Comparison of ENCODE assay signal across 8 mouse cellular contexts in genomic region chr11:119988391-119988790, GRCm38 (mm10). TPM values are rescaled to one million over a fixed set of nuclear protein-coding genes. Genes with fewer than 3 reads are reported as not detected.
DNase-seq lines count a peak whose midpoint lies in the region; ATAC-seq lines count a peak whose summit lies in the region.

No protein-coding gene starts in this region.

- no peak overlapping the region for H3K9ac ChIP-seq in forebrain, embryonic 16.5 days (replicated peaks; ENCODE audit: low read depth, low read length)
- no peak overlapping the region for H3K9ac ChIP-seq in kidney, embryonic 16.5 days (replicated peaks; ENCODE audit: low read length)

- H3K4me3 ChIP-seq in forebrain, embryonic 10.5 days = no peak overlapping the region
- no peak overlapping the region for H3K4me3 ChIP-seq in forebrain, embryonic 16.5 days (replicated peaks; ENCODE audit: low read length)
- no peak overlapping the region for H3K4me3 ChIP-seq in kidney, embryonic 16.5 days (ENCODE audit: low read length)

- intact Hi-C loops in gastrocnemius, postnatal 14 days (cut with DNase I; ENCODE audit: low total_unique reads) = no loop called here

- peak overlapping the region; percentile 58 for H3K27ac ChIP-seq in forebrain, embryonic 10.5 days
- no peak overlapping the region for H3K27ac ChIP-seq in forebrain, embryonic 16.5 days (ENCODE audit: low read length)
- H3K27ac ChIP-seq in kidney, embryonic 16.5 days (ENCODE audit: low read length) = peak overlapping the region; percentile 23; the same call in 1 of the 2 replicates

- WGBS in forebrain, embryonic 10.5 days = 94% methylated on average over 7 of the region's 7 CpGs
- 87% methylated on average over 7 of the region's 7 CpGs for WGBS in forebrain, embryonic 16.5 days
- 88% methylated on average over 7 of the region's 7 CpGs for WGBS in kidney, embryonic 16.5 days

- no peaks in the 10 kb centered on the region for H3K9me3 ChIP-seq in forebrain, embryonic 10.5 days
- H3K9me3 ChIP-seq in forebrain, embryonic 16.5 days (ENCODE audit: control insufficient read depth, low read length) = no peaks in the 10 kb centered on the region
- no peaks in the 10 kb centered on the region for H3K9me3 ChIP-seq in kidney, embryonic 16.5 days (ENCODE audit: low read length)

- peaks cover 8% of the 10 kb centered on the region; the same call in 1 of the 2 replicates for H3K36me3 ChIP-seq in forebrain, embryonic 10.5 days (replicated peaks)
- no peaks in the 10 kb centered on the region for H3K36me3 ChIP-seq in forebrain, embryonic 16.5 days (ENCODE audit: control insufficient read depth, insufficient read depth)
- H3K36me3 ChIP-seq in kidney, embryonic 16.5 days (ENCODE audit: insufficient read depth, low read length) = peaks cover 6% of the 10 kb centered on the region; the same call in 1 of the 2 replicates

- H3K4me2 ChIP-seq in forebrain, embryonic 16.5 days (ENCODE audit: low read length) = no peak overlapping the region
- no peak overlapping the region for H3K4me2 ChIP-seq in kidney, embryonic 16.5 days (replicated peaks; ENCODE audit: low read depth, low read length)

- peaks cover 38% of the 10 kb centered on the region for H3K4me1 ChIP-seq in forebrain, embryonic 10.5 days
- H3K4me1 ChIP-seq in forebrain, embryonic 16.5 days (replicated peaks; ENCODE audit: control insufficient read depth, insufficient read depth, low read length) = peaks cover 24% of the 10 kb centered on the region
- H3K4me1 ChIP-seq in kidney, embryonic 16.5 days (ENCODE audit: insufficient read depth, low read length) = peaks cover 29% of the 10 kb centered on the region

- DNase-seq in forebrain, embryonic 10.5 days (ENCODE audit: extremely low spot score, low spot score) = no peak
- DNase-seq in A20 (ENCODE audit: low read depth, low spot score) = peak; percentile 8
- peak; percentile 65 for DNase-seq in gastrocnemius, postnatal 14 days
- DNase-seq in spleen, postnatal 4 days (ENCODE audit: low spot score in 2 of 2) = no peak
- DNase-seq in embryo, embryonic 11 days = no peak
- no peak for DNase-seq in layer of hippocampus, postnatal 36 days

- ATAC-seq in forebrain, embryonic 16.5 days = no peak
- ATAC-seq in kidney, embryonic 16.5 days (ENCODE audit: low FRiP score, low TSS enrichment) = no peak

- peaks cover 6% of the 10 kb centered on the region; the same call in 1 of the 2 replicates for H3K27me3 ChIP-seq in forebrain, embryonic 10.5 days (ENCODE audit: poor library complexity, severe bottlenecking)
- H3K27me3 ChIP-seq in forebrain, embryonic 16.5 days (replicated peaks; ENCODE audit: control insufficient read depth, insufficient read depth, low read length) = no peaks in the 10 kb centered on the region
- no peaks in the 10 kb centered on the region for H3K27me3 ChIP-seq in kidney, embryonic 16.5 days (ENCODE audit: insufficient read depth, low read length)

RNA-seq across cellular contexts. Expression of gene Baiap2, which starts 45.8 kb away (rescaled TPM):
- polyA plus RNA-seq in forebrain, embryonic 10.5 days (2016; fragmentation: Nextera tagmentation; extraction: Ambion mirVana) = 9.6 and 11.1 TPM in 2 replicates
- 36.5 and 38.7 TPM in 2 replicates for polyA plus RNA-seq in forebrain, embryonic 16.5 days (2015; fragmentation: Nextera tagmentation; extraction: Ambion mirVana)
- total RNA-seq in gastrocnemius, postnatal 14 days (2021) = 1 to 10 TPM; 3.4 to 3.9 TPM
- polyA plus RNA-seq in kidney, embryonic 16.5 days (2015; fragmentation: Nextera tagmentation; extraction: Ambion mirVana) = 22.8 and 25.3 TPM in 2 replicates
- total RNA-seq in layer of hippocampus, postnatal 36 days (2021) = 100 to 1,000 TPM; 246 to 257 TPM

RNA-seq across cellular contexts. Expression of gene Aatk, which starts 58.6 kb away (rescaled TPM):
- polyA plus RNA-seq in forebrain, embryonic 10.5 days (2016; fragmentation: Nextera tagmentation; extraction: Ambion mirVana) = 1.5 and 1.8 TPM in 2 replicates
- polyA plus RNA-seq in forebrain, embryonic 16.5 days (2015; fragmentation: Nextera tagmentation; extraction: Ambion mirVana) = 21.6 and 28.1 TPM in 2 replicates
- total RNA-seq in gastrocnemius, postnatal 14 days (2021) = 10 to 100 TPM in 1 of 2 experiments, 1 to 10 TPM in 1; 9.4 to 17.0 TPM
- 1.7 and 2.0 TPM in 2 replicates for polyA plus RNA-seq in kidney, embryonic 16.5 days (2015; fragmentation: Nextera tagmentation; extraction: Ambion mirVana)
- 100 to 1,000 TPM; 213 to 224 TPM for total RNA-seq in layer of hippocampus, postnatal 36 days (2021)

Comparison
In these comparisons a context has a peak if more than half of its experiments do, and no peak if none do; other contexts are left out.
1. DNase-seq: peak in A20 (single experiment) and gastrocnemius, postnatal 14 days (single experiment); none in forebrain, embryonic 10.5 days (single experiment), spleen, postnatal 4 days (0 of 2), embryo, embryonic 11 days (single experiment) and layer of hippocampus, postnatal 36 days (0 of 2).